Mouse (Mus musculus) midbrain, embryonic 14.5 days (tissue): ENCODE data around the gene Rgs8. TPM values are rescaled to one million over a fixed set of nuclear protein-coding genes. Genes with fewer than 3 reads are reported as not detected.

ENCODE experiments used
- ATAC-seq: fragments of 200-750 bp; cut with Nextera tagmentation; 2 replicates; pipeline ENCODE4 v1.8.0; 2017; ENCODE audit warnings: moderate number of reproducible peaks, moderate library complexity; ENCODE audit not compliant: low FRiP score, low TSS enrichment
- DNase-seq: peaks from one replicate; pipeline ENCODE4 v3.0.0-alpha.2; 2015
- H3K27ac ChIP-seq: fragments of 300-500 bp; sonication (generic); replicated peaks from 2 replicates; pipeline ENCODE4 v1.5.1; 2014; ENCODE audit warnings: mild to moderate bottlenecking, low read depth, low read length, moderate library complexity
- H3K27me3 ChIP-seq: fragments of 300-500 bp; sonication (generic); 2 replicates; pipeline ENCODE4 v1.6.1; 2014; ENCODE audit warnings: low read length, control low read depth, mixed read lengths; ENCODE audit not compliant: control insufficient read depth, insufficient read depth
- H3K36me3 ChIP-seq: fragments of 300-500 bp; sonication (generic); 2 replicates; pipeline ENCODE4 v1.6.1; 2014; ENCODE audit warnings: low read length, control low read depth; ENCODE audit not compliant: control insufficient read depth, insufficient read depth
- H3K4me1 ChIP-seq: fragments of 300-500 bp; sonication (generic); 2 replicates; pipeline ENCODE4 v1.6.1; 2014; ENCODE audit warnings: mild to moderate bottlenecking, antibody characterized with exemption, low read length, control low read depth; ENCODE audit not compliant: control insufficient read depth, insufficient read depth
- H3K4me2 ChIP-seq: fragments of 300-500 bp; sonication (generic); 2 replicates; pipeline ENCODE4 v1.6.1; 2014; ENCODE audit warnings: mild to moderate bottlenecking, low read length, moderate library complexity
- H3K4me3 ChIP-seq: fragments of 300-500 bp; sonication (generic); replicated peaks from 2 replicates; pipeline ENCODE4 v1.5.1; 2014; ENCODE audit warnings: low read depth, low read length
- H3K9ac ChIP-seq: fragments of 300-500 bp; sonication (generic); replicated peaks from 2 replicates; pipeline ENCODE4 v1.6.1; 2014; ENCODE audit warnings: mild to moderate bottlenecking, low read length, moderate library complexity
- H3K9me3 ChIP-seq: fragments of 300-500 bp; sonication (generic); 2 replicates; pipeline ENCODE4 v1.6.1; 2016; ENCODE audit warnings: low read length, control low read depth, mixed read lengths; ENCODE audit not compliant: control insufficient read depth
- WGBS: fragments of 180-500 bp; shearing (Covaris S2); extraction: QIAGEN DNeasy Blood & Tissue Kit; methylation state at CpG from one replicate; pipeline ENCODE4 v1.1.7; 2014; 5-methylcytosine and 5-hydroxymethylcytosine counted together
- polyA plus RNA-seq: library from polyadenylated mRNA; unstranded; fragments of >200 nt; fragmentation: Nextera tagmentation; extraction: Ambion mirVana; gene quantifications from 2 replicates; pipeline ENCODE4 v1.2.1, GENCODE M21; 2014

Rgs8 gene
- polyA plus RNA-seq, 1 experiment from 2014 or later, result 30.4 TPM

DNA sequence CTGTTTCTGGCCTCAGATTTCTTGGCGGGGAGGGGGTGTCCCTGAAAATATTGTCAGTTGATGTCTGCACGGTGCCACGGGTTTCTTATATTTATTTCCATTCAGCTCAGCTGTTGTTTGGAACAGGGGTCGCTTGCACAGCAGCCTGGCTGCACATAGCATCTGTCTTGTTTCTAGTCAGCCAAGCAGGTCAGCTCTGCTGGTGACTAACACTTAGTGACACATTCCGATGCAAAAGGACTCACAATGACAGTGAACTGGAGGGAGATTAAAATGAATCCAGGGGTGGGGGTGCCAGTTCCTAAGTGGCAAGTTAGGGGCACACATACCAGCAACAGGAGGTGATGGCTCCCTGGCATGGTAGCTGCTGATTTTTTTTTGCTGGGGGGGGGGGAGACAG, 849 bp downstream of the Rgs8 start:
- Histone ChIP-seq H3K27ac (peak overlapping the region; percentile 86), H3K9ac (peak overlapping the region; percentile 74), H3K27me3 (no peaks in the 10 kb centered on the region), H3K4me2 (peak overlapping the region; percentile 73), H3K4me3 (peak overlapping the region; percentile 48), H3K9me3 (no peaks in the 10 kb centered on the region), H3K4me1 (peaks cover 44% of the 10 kb centered on the region), H3K36me3 (no peaks in the 10 kb centered on the region)
- DNase-seq, result no peak
- ATAC-seq, result no peak
- 4% methylated on average over 5 of the region's 5 CpGs for WGBS

DNA sequence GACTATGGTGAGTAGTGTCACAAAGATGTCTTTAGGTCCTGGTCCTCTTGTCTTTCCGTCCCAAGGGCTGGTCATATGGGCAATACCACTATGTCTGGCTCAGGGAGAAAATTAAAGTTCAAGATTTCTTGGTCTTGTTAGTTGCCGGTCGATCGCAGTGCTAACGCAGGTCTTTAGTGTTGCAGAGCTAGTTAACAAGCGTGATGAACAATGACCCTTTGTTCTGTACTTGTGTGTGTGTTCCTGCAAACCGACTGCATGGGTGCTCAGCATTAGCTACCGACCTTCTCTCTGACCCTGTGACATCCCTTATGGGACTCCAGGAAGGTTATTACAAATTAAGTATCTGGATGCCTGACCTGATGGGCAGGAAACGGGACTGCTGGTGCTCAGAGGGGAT, 6.8 kb downstream of the Rgs8 start:
- no peaks in the 10 kb centered on the region for H3K27me3 ChIP-seq
- H3K36me3 ChIP-seq, result no peaks in the 10 kb centered on the region
- H3K27ac ChIP-seq, result peak overlapping the region; percentile 82
- no peak overlapping the region for H3K9ac ChIP-seq
- peaks cover 71% of the 10 kb centered on the region for H3K4me1 ChIP-seq
- peak overlapping the region; percentile 51 for H3K4me2 ChIP-seq
- 19% methylated on average over 9 of the region's 9 CpGs for WGBS
- H3K4me3 ChIP-seq, result no peak overlapping the region
- H3K9me3 ChIP-seq, result no peaks in the 10 kb centered on the region
- DNase-seq (no peak), ATAC-seq (no peak)

GRCm38 (mm10) chr1:153660982-153661688, 8.3 kb downstream of the Rgs8 start:
- no peaks in the 10 kb centered on the region for H3K27me3 ChIP-seq
- H3K9ac ChIP-seq, result peak overlapping the region; percentile 40; the same call in 1 of the 2 replicates
- ATAC-seq (peak; percentile 37), DNase-seq (peak; percentile 75)
- H3K27ac ChIP-seq, result peak overlapping the region; percentile 82
- H3K4me2 ChIP-seq, result peak overlapping the region; percentile 51
- 3% methylated on average over 15 of the region's 15 CpGs for WGBS
- 0 out of 2 replicates have a peak overlapping the region, but pooled peaks have one; percentile 12 for H3K4me3 ChIP-seq
- no peaks in the 10 kb centered on the region for H3K36me3 ChIP-seq
- peaks cover 84% of the 10 kb centered on the region for H3K4me1 ChIP-seq
- H3K9me3 ChIP-seq, result no peaks in the 10 kb centered on the region

DNA sequence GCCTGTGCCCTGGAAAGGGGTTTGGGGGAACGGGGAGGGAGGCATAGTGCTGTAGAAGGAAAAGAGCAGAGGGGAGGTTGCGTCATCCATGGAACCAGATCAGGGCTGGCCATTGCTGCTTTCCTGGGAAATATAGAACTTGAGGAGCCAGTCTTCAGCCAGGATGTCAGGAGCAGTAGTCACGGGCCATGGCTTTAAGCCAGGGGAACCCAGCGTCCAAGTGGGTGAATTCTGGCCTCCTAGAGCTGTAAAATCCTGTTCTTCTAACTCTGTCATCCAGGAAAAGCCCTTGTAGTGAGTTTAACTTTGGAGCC, 8.8 kb downstream of the Rgs8 start:
- Histone ChIP-seq H3K9me3 (no peaks in the 10 kb centered on the region), H3K9ac (peak overlapping the region; percentile 40; the same call in 1 of the 2 replicates), H3K4me3 (0 out of 2 replicates have a peak overlapping the region, but pooled peaks have one; percentile 12), H3K4me2 (peak overlapping the region; percentile 51), H3K27ac (peak overlapping the region; percentile 82), H3K4me1 (peaks cover 85% of the 10 kb centered on the region), H3K27me3 (no peaks in the 10 kb centered on the region), H3K36me3 (no peaks in the 10 kb centered on the region)
- WGBS, result 46% methylated on average over 4 of the region's 4 CpGs
- DNase-seq (no peak), ATAC-seq (no peak)

- DNase-seq (no peak), ATAC-seq (no peak)
- H3K27me3 ChIP-seq, result no peaks in the 10 kb centered on the region
- WGBS, result 25% methylated on average over 4 of the region's 4 CpGs
- H3K4me3 ChIP-seq, result no peak overlapping the region
- no peaks in the 10 kb centered on the region for H3K36me3 ChIP-seq
- peaks cover 88% of the 10 kb centered on the region for H3K4me1 ChIP-seq
- no peak overlapping the region for H3K27ac ChIP-seq
- H3K9me3 ChIP-seq, result no peaks in the 10 kb centered on the region
- H3K4me2 ChIP-seq, result no peak overlapping the region
- no peak overlapping the region for H3K9ac ChIP-seq
These were observed 9.5 kb downstream of the Rgs8 start for GRCm38 (mm10) chr1:153662362-153662761.

DNA sequence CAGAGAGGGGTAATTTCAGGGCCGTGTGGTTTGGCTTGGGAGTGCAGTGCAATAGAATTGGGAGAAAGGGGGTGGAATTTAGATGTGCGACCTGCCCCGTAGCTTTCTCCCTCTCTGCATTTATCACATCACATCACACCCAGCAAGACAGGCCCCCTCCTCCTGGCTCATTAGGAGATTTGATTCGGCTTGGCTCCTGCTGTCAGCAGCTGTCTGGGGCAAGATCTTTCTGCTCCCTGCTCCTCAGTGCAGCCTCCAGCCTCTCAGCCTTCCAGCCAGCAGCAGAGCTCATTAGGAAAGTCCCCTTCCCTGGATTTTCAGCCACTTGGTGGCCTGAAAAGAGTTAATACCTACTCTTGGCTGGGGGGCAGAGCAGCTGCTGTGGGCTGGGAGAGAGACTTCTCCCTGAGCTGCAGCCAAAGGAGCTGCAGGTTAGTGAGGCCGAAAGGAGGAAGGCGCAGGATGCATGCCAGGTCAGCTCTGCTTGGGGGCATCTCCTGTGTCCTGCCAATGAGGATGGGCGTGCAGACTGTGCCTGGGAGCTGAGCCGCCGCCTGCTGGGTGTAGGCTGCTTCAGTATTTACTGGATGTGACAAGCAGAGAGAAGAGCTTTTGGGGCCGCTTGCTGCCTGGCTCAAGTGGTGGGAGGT, 12.4 kb downstream of the Rgs8 start:
- ATAC-seq, result peak; percentile 75
- Histone ChIP-seq H3K4me3 (peak overlapping the region; percentile 18), H3K4me1 (peaks cover 78% of the 10 kb centered on the region), H3K27ac (peak overlapping the region; percentile 86), H3K9ac (peak overlapping the region; percentile 52), H3K9me3 (no peaks in the 10 kb centered on the region), H3K4me2 (peak overlapping the region; percentile 45), H3K36me3 (no peaks in the 10 kb centered on the region), H3K27me3 (no peaks in the 10 kb centered on the region)
- WGBS, result 2% methylated on average over 10 of the region's 10 CpGs
- peak; percentile 83 for DNase-seq

- peak overlapping the region; percentile 52; the same call in 1 of the 2 replicates for H3K9ac ChIP-seq
- WGBS, result 22% methylated on average over 1 of the region's 1 CpGs
- no peaks in the 10 kb centered on the region for H3K36me3 ChIP-seq
- ATAC-seq, result no peak
- H3K4me2 ChIP-seq, result peak overlapping the region; percentile 45
- no peak for DNase-seq
- H3K27ac ChIP-seq, result peak overlapping the region; percentile 86
- H3K4me3 ChIP-seq, result peak overlapping the region; percentile 18
- H3K9me3 ChIP-seq, result no peaks in the 10 kb centered on the region
- H3K4me1 ChIP-seq, result peaks cover 68% of the 10 kb centered on the region
- no peaks in the 10 kb centered on the region for H3K27me3 ChIP-seq
These were observed 13.4 kb downstream of the Rgs8 start for GRCm38 (mm10) chr1:153666236-153666635.

DNA sequence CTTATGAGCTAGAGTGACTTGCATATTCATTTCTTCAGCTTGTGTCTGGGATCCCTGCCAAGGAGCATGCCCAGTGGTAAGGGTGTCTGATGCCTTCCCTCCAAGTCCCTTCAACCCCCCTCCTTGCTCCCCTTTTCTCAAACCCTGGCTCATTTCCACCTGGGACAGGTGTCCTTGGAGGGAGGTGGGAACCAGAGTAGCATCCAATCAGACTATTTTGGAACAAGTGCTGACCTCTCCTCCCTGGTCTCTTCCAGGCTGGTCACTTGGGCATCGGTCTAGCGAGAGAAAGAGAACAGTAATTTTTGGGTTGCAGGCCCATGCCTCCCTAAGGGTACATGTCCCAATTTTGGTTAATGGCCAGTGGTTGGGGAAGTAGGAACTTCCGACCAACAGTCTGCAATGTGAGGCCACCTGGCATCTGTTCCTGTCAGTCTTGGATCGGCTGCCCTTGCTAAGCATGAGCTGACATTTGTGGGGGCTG, 14.5 kb downstream of the Rgs8 start:
- Histone ChIP-seq H3K27me3 (no peaks in the 10 kb centered on the region), H3K9ac (no peak overlapping the region), H3K36me3 (no peaks in the 10 kb centered on the region), H3K4me3 (no peak overlapping the region), H3K9me3 (no peaks in the 10 kb centered on the region), H3K4me2 (peak overlapping the region; percentile 45), H3K27ac (no peak overlapping the region), H3K4me1 (peaks cover 57% of the 10 kb centered on the region)
- no peak for ATAC-seq
- DNase-seq, result no peak
- WGBS, result 80% methylated on average over 4 of the region's 4 CpGs
